Mouse (Mus musculus) telencephalon, adult 2 months (tissue): Measurements from ENCODE around the gene Prl7d1.
"Not testable (repeated sequence)": the region's sequence is repeated elsewhere in the genome, so short reads cannot be mapped to it uniquely, and the experiment has no call there.

Experiments used
- DNase-seq: peaks from one replicate; pipeline ENCODE4 v3.0.0-alpha.2; 2011; ENCODE audit warnings: low read depth, low spot score

Prl7d1 gene

GRCm38 (mm10) chr13:27716636-27717035 lies at the start of gene Prl7d1:
TSS of gene Prl7d1 (minus strand) at chr13:27716736.
- no peak for DNase-seq

DNA sequence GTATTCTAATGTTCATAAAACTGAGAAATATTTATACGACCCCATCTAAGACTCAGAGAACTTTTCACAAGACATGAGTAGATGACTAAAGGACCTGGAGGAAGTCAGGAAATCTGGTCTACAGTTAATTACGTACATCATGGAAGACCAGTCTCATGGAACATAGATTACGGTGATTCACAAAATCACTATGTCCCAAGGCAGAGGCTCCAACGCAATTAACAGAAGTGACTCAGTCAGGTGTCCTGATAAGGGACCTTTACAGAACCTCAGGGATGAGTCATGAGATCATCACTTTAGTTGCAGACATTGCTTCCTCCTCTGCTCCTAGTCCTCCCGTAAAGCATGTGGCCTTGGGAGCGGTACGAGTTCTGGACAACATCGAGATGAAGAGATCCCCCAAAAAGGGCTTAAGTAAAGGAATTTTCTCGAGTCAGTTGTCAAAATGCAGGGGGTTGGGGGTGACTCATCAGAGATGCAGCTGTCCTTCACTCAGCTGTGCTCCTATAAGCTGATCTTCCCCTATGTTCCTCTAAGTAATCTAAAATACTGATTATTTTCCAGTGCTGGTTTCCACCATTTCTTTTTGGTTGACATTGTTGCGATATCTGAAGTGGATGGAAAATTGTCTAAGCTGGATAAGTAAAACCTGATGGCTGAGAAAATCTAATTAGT lies 18.1 kb upstream of the Prl7d1 start:
- DNase-seq: no peak

DNA sequence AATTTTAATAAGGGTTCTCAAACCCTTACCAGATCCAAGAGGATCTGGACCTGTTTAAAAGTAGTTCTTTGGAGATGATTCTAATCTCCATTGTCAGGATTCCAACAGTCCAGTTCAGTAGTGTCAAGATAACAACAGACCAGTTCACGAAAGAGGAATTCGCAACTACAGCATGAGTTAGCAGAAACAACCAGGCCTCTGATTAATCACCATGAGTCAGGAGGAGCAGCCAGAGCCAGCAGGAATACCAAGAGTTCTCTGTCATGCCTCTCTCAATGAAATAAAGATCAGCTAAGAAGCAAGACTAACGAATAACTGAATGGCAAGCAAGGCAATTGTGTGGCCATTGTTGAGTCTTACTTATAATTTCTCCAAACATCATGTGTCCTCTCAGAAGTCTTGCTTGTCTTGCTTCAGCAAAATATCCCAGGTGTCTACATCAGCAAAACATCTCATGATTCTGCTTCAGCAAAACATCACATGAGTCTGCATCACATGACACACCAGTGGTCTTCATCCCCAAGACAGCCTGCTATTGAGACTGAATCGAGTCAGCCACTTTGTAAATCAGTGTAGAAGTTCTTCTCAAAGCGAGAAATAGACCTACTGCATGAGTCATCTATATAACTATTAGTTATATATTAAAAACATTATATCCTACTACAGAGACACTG lies 13.9 kb upstream of the Prl7d1 start:
- DNase-seq: not testable (repeated sequence)

GRCm38 (mm10) chr13:27725057-27725456 lies 8.5 kb upstream of the Prl7d1 start:
- DNase-seq: not testable (repeated sequence)

DNA sequence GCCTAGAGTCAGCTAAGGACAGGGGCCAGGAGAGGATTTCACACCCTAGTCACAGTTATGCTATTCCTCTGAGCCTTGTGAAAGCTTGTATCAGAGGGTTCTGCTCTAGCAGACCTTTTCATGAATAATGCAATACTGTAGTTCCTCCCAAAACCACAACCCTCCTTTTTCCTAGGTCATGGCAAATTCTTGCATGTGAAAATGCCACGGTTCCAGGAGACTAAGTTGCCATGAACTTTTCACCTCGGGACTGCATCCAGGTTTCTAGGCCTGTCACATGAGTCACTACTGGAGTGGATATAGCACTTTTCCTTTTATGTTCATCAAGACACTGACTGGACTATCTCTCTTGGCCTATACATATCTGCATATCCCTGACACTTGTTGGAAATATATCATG lies 10.0 kb downstream of the Prl7d1 start:
- DNase-seq: no peak

GRCm38 (mm10) chr13:27667936-27668335 lies 48.6 kb downstream of the Prl7d1 start, which contains the start of gene Prl7a2:
TSS of gene Prl7a2 (minus strand) at chr13:27668036.
- DNase-seq: no peak

DNA sequence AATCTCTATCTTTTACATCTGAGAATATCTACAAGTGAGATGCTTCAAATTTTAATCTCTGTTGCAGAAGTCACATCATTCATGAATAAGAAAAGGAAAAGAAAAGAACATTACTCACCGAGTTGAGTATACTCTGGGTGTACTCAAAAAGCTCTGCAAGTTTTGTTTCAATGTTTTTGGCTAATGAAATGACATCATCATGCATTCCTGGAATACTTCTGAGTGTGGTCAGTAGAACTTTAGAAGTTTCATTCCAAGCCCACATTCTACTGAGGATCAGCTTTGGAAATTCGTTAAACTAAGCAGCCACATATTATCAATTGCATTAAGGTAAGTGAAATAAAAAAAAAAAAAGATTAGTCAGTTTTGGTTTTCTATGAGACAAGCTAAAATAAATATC lies 55.8 kb downstream of the Prl7d1 start:
- no peak for DNase-seq
